Mouse (Mus musculus) liver, embryonic 14.5 days (tissue): ENCODE measurements around the gene Gk2.

Source experiments
- CTCF ChIP-seq: IDR thresholded peaks from 2 replicates; pipeline ENCODE4 v1.5.1; 2016; ENCODE audit warnings: antibody characterized with exemption, low read depth, control low read depth
- EP300 ChIP-seq: IDR thresholded peaks from 2 replicates; pipeline ENCODE4 v1.6.1; 2016; ENCODE audit warnings: antibody characterized with exemption, low read depth

- TF ChIP-seq CTCF = no peak
- TF ChIP-seq EP300 = no peak
These were observed 38.8 kb upstream of the Gk2 start for GRCm38 (mm10) chr5:97495488-97496092.
